Mouse (Mus musculus) kidney, embryonic 16.5 days (tissue): ENCODE measurements around the gene Bpgm. TPM values are rescaled to one million over a fixed set of nuclear protein-coding genes. Genes with fewer than 3 reads are reported as not detected.
A peak's percentile ranks its signal among the peaks of the same experiment; 100 is the strongest.

ENCODE experiments used
- ATAC-seq: fragments of 200-750 bp; cut with Nextera tagmentation; 2 replicates; pipeline ENCODE4 v1.8.0; 2017; ENCODE audit warnings: moderate TSS enrichment; ENCODE audit not compliant: low FRiP score, low TSS enrichment
- H3K27ac ChIP-seq: fragments of 300-500 bp; sonication (generic); 2 replicates; pipeline ENCODE4 v1.5.1; 2014; ENCODE audit warnings: low read length
- H3K27me3 ChIP-seq: fragments of 300-500 bp; sonication (generic); 2 replicates; pipeline ENCODE4 v1.6.1; 2014; ENCODE audit warnings: low read length, control low read depth, mixed read lengths; ENCODE audit not compliant: insufficient read depth
- H3K36me3 ChIP-seq: fragments of 300-500 bp; sonication (generic); 2 replicates; pipeline ENCODE4 v1.6.1; 2014; ENCODE audit warnings: low read length, control low read depth, mixed read lengths; ENCODE audit not compliant: insufficient read depth
- H3K4me1 ChIP-seq: fragments of 300-500 bp; sonication (generic); 2 replicates; pipeline ENCODE4 v1.6.1; 2014; ENCODE audit warnings: low read length, control low read depth, mixed read lengths; ENCODE audit not compliant: insufficient read depth
- H3K4me2 ChIP-seq: fragments of 300-500 bp; sonication (generic); replicated peaks from 2 replicates; pipeline ENCODE4 v1.6.1; 2014; ENCODE audit warnings: low read depth, low read length
- H3K4me3 ChIP-seq: fragments of 300-500 bp; sonication (generic); 2 replicates; pipeline ENCODE4 v1.5.1; 2014; ENCODE audit warnings: mild to moderate bottlenecking, low read length
- H3K9ac ChIP-seq: fragments of 300-500 bp; sonication (generic); replicated peaks from 2 replicates; pipeline ENCODE4 v1.6.1; 2014; ENCODE audit warnings: low read length
- H3K9me3 ChIP-seq: fragments of 300-500 bp; sonication (generic); 2 replicates; pipeline ENCODE4 v1.6.1; 2016; ENCODE audit warnings: low read length, control low read depth
- WGBS: fragments of 180-500 bp; shearing (Covaris S2); extraction: QIAGEN DNeasy Blood & Tissue Kit; methylation state at CpG from one replicate; pipeline ENCODE4 v1.1.7; 2014; 5-methylcytosine and 5-hydroxymethylcytosine counted together
- polyA plus RNA-seq: library from polyadenylated mRNA; unstranded; fragments of >200 nt; fragmentation: Nextera tagmentation; extraction: Ambion mirVana; gene quantifications from 2 replicates; pipeline ENCODE4 v1.2.1, GENCODE M21; 2015

Bpgm gene
- polyA plus RNA-seq, 1 experiment from 2014 or later = 58.4 TPM

- WGBS = 82% methylated on average over 4 of the region's 4 CpGs
- H3K4me2 ChIP-seq = no peak overlapping the region
- no peak for ATAC-seq
Measured at GRCm38 (mm10) chr6:34507581-34507980, 31.6 kb downstream of the Bpgm start.

GRCm38 (mm10) chr6:34508016-34508415 is 32.0 kb downstream of the Bpgm start:
- H3K4me1 ChIP-seq = peaks cover 3% of the 10 kb centered on the region; the same call in 1 of the 2 replicates
- ATAC-seq = no peak
- H3K9me3 ChIP-seq = no peaks in the 10 kb centered on the region
- H3K4me3 ChIP-seq = no peak overlapping the region
- 90% methylated on average over 4 of the region's 4 CpGs for WGBS
- H3K36me3 ChIP-seq = peaks cover 4% of the 10 kb centered on the region; the same call in 1 of the 2 replicates
- H3K9ac ChIP-seq = no peak overlapping the region
- H3K4me2 ChIP-seq = no peak overlapping the region
- no peaks in the 10 kb centered on the region for H3K27me3 ChIP-seq
- H3K27ac ChIP-seq = no peak overlapping the region

More at GRCm38 (mm10) chr6:34507581-34507980, 31.6 kb downstream of the Bpgm start:
- Histone ChIP-seq H3K27ac (no peak overlapping the region), H3K9me3 (no peaks in the 10 kb centered on the region), H3K4me3 (no peak overlapping the region), H3K4me1 (peaks cover 3% of the 10 kb centered on the region; the same call in 1 of the 2 replicates), H3K9ac (no peak overlapping the region), H3K36me3 (peaks cover 4% of the 10 kb centered on the region; the same call in 1 of the 2 replicates), H3K27me3 (no peaks in the 10 kb centered on the region)

- no peak overlapping the region for H3K27ac ChIP-seq
- no peaks in the 10 kb centered on the region for H3K27me3 ChIP-seq
- no peak overlapping the region for H3K4me3 ChIP-seq
- no peak overlapping the region for H3K4me2 ChIP-seq
- no peak for ATAC-seq
- no peaks in the 10 kb centered on the region for H3K9me3 ChIP-seq
- H3K36me3 ChIP-seq = no peaks in the 10 kb centered on the region
- no peak overlapping the region for H3K9ac ChIP-seq
- H3K4me1 ChIP-seq = peaks cover 6% of the 10 kb centered on the region
- 91% methylated on average over 5 of the region's 5 CpGs for WGBS
Measured at GRCm38 (mm10) chr6:34510277-34510676, 34.3 kb downstream of the Bpgm start.

GRCm38 (mm10) chr6:34511410-34511809 is 35.4 kb downstream of the Bpgm start:
- Histone ChIP-seq H3K36me3 (no peaks in the 10 kb centered on the region), H3K27ac (no peak overlapping the region), H3K9ac (no peak overlapping the region), H3K4me2 (no peak overlapping the region), H3K4me3 (no peak overlapping the region), H3K9me3 (no peaks in the 10 kb centered on the region), H3K27me3 (no peaks in the 10 kb centered on the region), H3K4me1 (peaks cover 6% of the 10 kb centered on the region)
- 36% methylated on average over 2 of the region's 2 CpGs for WGBS
- peak; percentile 90 for ATAC-seq

GRCm38 (mm10) chr6:34512741-34513140 is 36.7 kb downstream of the Bpgm start:
- no peak overlapping the region for H3K4me2 ChIP-seq
- H3K27me3 ChIP-seq = no peaks in the 10 kb centered on the region
- H3K27ac ChIP-seq = no peak overlapping the region
- no peak overlapping the region for H3K4me3 ChIP-seq
- H3K4me1 ChIP-seq = peaks cover 6% of the 10 kb centered on the region
- H3K9ac ChIP-seq = no peak overlapping the region
- no peaks in the 10 kb centered on the region for H3K36me3 ChIP-seq
- no peak for ATAC-seq
- no peaks in the 10 kb centered on the region for H3K9me3 ChIP-seq

GRCm38 (mm10) chr6:34514655-34515054 is 38.6 kb downstream of the Bpgm start:
- H3K36me3 ChIP-seq = no peaks in the 10 kb centered on the region
- H3K4me1 ChIP-seq = peaks cover 6% of the 10 kb centered on the region
- no peak overlapping the region for H3K9ac ChIP-seq
- H3K9me3 ChIP-seq = no peaks in the 10 kb centered on the region
- no peak overlapping the region for H3K27ac ChIP-seq
- 48% methylated on average over 5 of the region's 5 CpGs for WGBS
- H3K4me3 ChIP-seq = no peak overlapping the region
- no peak overlapping the region for H3K4me2 ChIP-seq
- ATAC-seq = no peak
- H3K27me3 ChIP-seq = no peaks in the 10 kb centered on the region

GRCm38 (mm10) chr6:34515098-34515782 is 39.2 kb downstream of the Bpgm start:
- no peaks in the 10 kb centered on the region for H3K27me3 ChIP-seq
- no peaks in the 10 kb centered on the region for H3K36me3 ChIP-seq
- peaks cover 6% of the 10 kb centered on the region for H3K4me1 ChIP-seq
- WGBS = 58% methylated on average over 10 of the region's 10 CpGs
- H3K27ac ChIP-seq = no peak overlapping the region
- no peaks in the 10 kb centered on the region for H3K9me3 ChIP-seq
- no peak overlapping the region for H3K4me3 ChIP-seq
- no peak for ATAC-seq
- no peak overlapping the region for H3K9ac ChIP-seq
- H3K4me2 ChIP-seq = no peak overlapping the region

- Histone ChIP-seq H3K27ac (no peak overlapping the region), H3K27me3 (no peaks in the 10 kb centered on the region), H3K9ac (no peak overlapping the region), H3K36me3 (no peaks in the 10 kb centered on the region), H3K4me2 (no peak overlapping the region), H3K9me3 (no peaks in the 10 kb centered on the region), H3K4me1 (peaks cover 6% of the 10 kb centered on the region), H3K4me3 (no peak overlapping the region)
- 55% methylated on average over 1 of the region's 1 CpGs for WGBS
- no peak for ATAC-seq
Measured at GRCm38 (mm10) chr6:34515783-34516099, 39.7 kb downstream of the Bpgm start.

- H3K9ac ChIP-seq = no peak overlapping the region
- no peak overlapping the region for H3K27ac ChIP-seq
- no peak for ATAC-seq
- H3K27me3 ChIP-seq = no peaks in the 10 kb centered on the region
- H3K9me3 ChIP-seq = no peaks in the 10 kb centered on the region
- no peaks in the 10 kb centered on the region for H3K36me3 ChIP-seq
- H3K4me2 ChIP-seq = no peak overlapping the region
- H3K4me1 ChIP-seq = peaks cover 6% of the 10 kb centered on the region
- no peak overlapping the region for H3K4me3 ChIP-seq
- WGBS = 84% methylated on average over 5 of the region's 5 CpGs
Measured at GRCm38 (mm10) chr6:34517750-34518149, 41.7 kb downstream of the Bpgm start.

- H3K4me2 ChIP-seq = no peak overlapping the region
- H3K4me1 ChIP-seq = peaks cover 6% of the 10 kb centered on the region
- no peak overlapping the region for H3K9ac ChIP-seq
- H3K4me3 ChIP-seq = no peak overlapping the region
- 74% methylated on average over 1 of the region's 1 CpGs for WGBS
- H3K9me3 ChIP-seq = no peaks in the 10 kb centered on the region
- no peaks in the 10 kb centered on the region for H3K27me3 ChIP-seq
- H3K36me3 ChIP-seq = no peaks in the 10 kb centered on the region
- ATAC-seq = no peak
- H3K27ac ChIP-seq = no peak overlapping the region
Measured at GRCm38 (mm10) chr6:34519087-34519486, 43.1 kb downstream of the Bpgm start.
